Mouse (Mus musculus) liver (tissue): ENCODE measurements around the gene Lingo1.

Source experiments
- DNase-seq: peaks from one replicate; pipeline ENCODE4 v3.0.0-alpha.2; 2020; ENCODE audit warnings: mixed read lengths

The Lingo1 gene

GRCm38 (mm10) chr9:56589762-56590161 is 206.5 kb downstream of the Lingo1 start:
- DNase-seq, result no peak

- DNase-seq, result no peak
These were observed 212.2 kb downstream of the Lingo1 start for GRCm38 (mm10) chr9:56584043-56584424.

GRCm38 (mm10) chr9:56583139-56584042 is 212.9 kb downstream of the Lingo1 start:
- DNase-seq, result no peak

GRCm38 (mm10) chr9:56582628-56583027 is 213.6 kb downstream of the Lingo1 start:
- DNase-seq, result no peak

GRCm38 (mm10) chr9:56581700-56582099 is 214.6 kb downstream of the Lingo1 start:
- no peak for DNase-seq

GRCm38 (mm10) chr9:56581016-56581415 is 215.3 kb downstream of the Lingo1 start:
- no peak for DNase-seq

GRCm38 (mm10) chr9:56580101-56580500 is 216.2 kb downstream of the Lingo1 start:
- no peak for DNase-seq

GRCm38 (mm10) chr9:56577405-56577804 is 218.9 kb downstream of the Lingo1 start:
- no peak for DNase-seq

GRCm38 (mm10) chr9:56572534-56573479 is 223.5 kb downstream of the Lingo1 start:
- DNase-seq, result no peak
